Mouse (Mus musculus): ENCODE measurements at regions not wholly inside any gene's neighbourhood (a gene's known extent, or its start where the extent isn't known, plus 50 kb on each side); places are given as distances from the start of the nearest gene placed in this dataset.

DNA sequence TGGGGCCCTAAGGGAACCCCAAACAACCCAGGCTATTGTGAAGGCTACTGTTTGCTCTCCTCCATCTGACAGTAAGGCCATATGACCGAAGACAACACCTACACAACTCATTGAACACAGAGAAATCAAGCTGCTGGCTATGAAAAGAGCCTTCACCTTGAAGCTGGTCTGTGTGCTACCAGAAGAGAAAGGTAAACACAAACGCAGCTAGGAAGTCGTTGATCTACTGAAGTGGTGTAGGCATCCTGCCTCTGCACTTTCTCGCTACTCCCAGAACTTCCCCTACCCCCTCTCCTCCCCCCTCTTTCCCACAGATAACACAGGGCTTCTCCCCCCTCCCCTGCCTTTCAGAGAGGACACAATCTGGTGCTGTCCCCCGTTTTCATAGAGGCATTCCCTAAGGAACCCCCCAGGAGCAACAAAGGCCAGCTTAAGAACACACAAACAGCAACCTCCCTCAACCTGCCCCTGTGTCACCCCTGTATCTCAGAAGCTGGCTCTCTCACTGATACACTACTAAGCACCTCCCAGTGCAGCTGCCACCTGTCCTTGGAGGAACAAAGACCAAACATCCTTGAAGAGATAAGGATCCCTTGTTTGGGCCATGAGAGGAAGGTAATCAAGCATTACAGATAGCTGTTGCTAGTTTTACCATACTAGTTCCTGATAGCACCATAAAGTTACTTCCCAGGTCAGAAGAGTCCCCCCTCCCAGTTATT, 368.2 kb upstream of the Pkdcc start:
- Histone ChIP-seq H3K27me3 (replicated peaks) (no peaks in the 10 kb centered on the region), H3K79me2 (replicated peaks; ENCODE audit: control insufficient read depth, extremely low read depth, insufficient read depth, poor library complexity, severe bottlenecking) (no peaks in the 10 kb centered on the region), H3K9ac (ENCODE audit: insufficient read depth, low read depth) (no peak overlapping the region), H3K27ac (ENCODE audit: insufficient read depth, low read depth) (no peak overlapping the region), H3K4me3 (replicated peaks in 1 of 3; ENCODE audit: low read depth in 2 of 3, low read length in 2 of 3, poor library complexity in 1 of 3) (no peak overlapping the region), H3K4me1 (ENCODE audit: control insufficient read depth in 1 of 2, insufficient read depth in 2 of 2) (no peaks in the 10 kb centered on the region), H3K36me3 (replicated peaks in 1 of 2; ENCODE audit: control insufficient read depth in 1 of 2, insufficient read depth in 1 of 2, low read length in 1 of 2) (no peaks in the 10 kb centered on the region), H3K9me3 (replicated peaks; ENCODE audit: low read length) (peaks cover 2% of the 10 kb centered on the region), H3K4me2 (ENCODE audit: insufficient read depth, low read depth, poor library complexity, severe bottlenecking) (no peak overlapping the region)
- in situ Hi-C loops (cut with MboI; ENCODE audit: low pct_ligation_motif_present, low pct_unique_long_range_greater_than_20kb, low sequenced_read_pairs), result no loop called here
- no peak for TF ChIP-seq NRF1 (IDR thresholded peaks at IDR 0.05; ENCODE audit: low read depth, low read length)
- no peak for TF ChIP-seq RAD21 (IDR thresholded peaks at IDR 0.05; ENCODE audit: low read depth, low read length)
- TF ChIP-seq NELFE (IDR thresholded peaks at IDR 0.05; ENCODE audit: low read depth, low read length), result no peak
- no peak for DNase-seq (ENCODE audit: extremely low read depth)
- dilution Hi-C loops (cut with MboI; ENCODE audit: extremely low pct_ligation_motif_present, extremely low pct_unique_long_range_greater_than_20kb, low sequenced_read_pairs), result no loop called here

DNA sequence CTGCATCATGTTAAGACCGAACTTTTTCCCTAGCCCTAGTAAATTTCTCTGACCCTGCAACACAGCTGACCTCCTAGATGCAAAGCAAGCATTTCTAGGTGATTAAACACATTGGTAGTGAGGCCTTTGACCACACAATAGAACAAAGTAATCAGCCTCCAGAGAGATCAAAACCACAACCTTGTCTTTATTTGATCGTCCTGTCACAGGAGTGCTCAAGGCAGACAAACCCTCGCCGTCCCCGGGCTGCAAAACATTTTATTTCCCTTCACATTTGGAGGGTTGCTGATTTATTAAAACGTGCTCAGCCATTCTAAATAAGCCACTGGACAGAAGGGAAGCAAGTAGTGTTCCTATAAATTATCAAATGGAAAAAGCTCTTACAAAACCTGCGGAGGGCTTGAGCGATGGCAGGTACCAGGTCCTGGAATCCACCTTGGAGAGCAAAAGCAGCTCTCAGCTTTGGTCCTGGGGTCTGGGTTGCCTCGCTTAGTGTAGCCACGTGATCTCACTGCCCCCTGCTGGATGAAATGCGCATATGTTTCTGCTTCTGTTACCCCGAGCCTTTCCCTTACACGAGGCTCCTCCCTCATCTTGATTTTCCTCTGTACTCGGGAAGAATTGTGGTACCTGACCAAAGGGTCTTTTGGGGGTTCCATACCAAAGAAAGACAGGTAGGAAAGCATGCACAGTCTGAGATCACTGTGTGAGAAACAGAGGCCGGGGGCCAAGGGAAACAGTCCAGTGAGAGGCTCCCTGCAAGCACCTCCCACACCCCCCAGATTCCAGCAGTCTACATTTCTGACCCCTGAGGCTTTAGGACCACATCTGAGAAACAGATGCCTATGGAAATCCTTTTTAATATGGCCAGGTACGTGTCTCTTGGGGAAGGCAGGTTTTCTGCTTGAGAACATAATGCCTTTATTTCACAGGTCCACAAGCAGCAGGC, 357.6 kb upstream of the Pkdcc start:
- peaks cover 5% of the 10 kb centered on the region for H3K27me3 ChIP-seq (replicated peaks)
- in situ Hi-C loops (cut with MboI; ENCODE audit: low pct_ligation_motif_present, low pct_unique_long_range_greater_than_20kb, low sequenced_read_pairs), result no loop called here
- no peak overlapping the region for H3K4me3 ChIP-seq (replicated peaks in 1 of 3; ENCODE audit: low read depth in 2 of 3, low read length in 2 of 3, poor library complexity in 1 of 3)
- no peak overlapping the region for H3K27ac ChIP-seq (ENCODE audit: insufficient read depth, low read depth)
- dilution Hi-C loops (cut with MboI; ENCODE audit: extremely low pct_ligation_motif_present, extremely low pct_unique_long_range_greater_than_20kb, low sequenced_read_pairs), result no loop called here
- H3K79me2 ChIP-seq (replicated peaks; ENCODE audit: control insufficient read depth, extremely low read depth, insufficient read depth, poor library complexity, severe bottlenecking), result no peaks in the 10 kb centered on the region
- peak overlapping the region; percentile 98 for H3K4me2 ChIP-seq (ENCODE audit: insufficient read depth, low read depth, poor library complexity, severe bottlenecking)
- H3K9ac ChIP-seq (ENCODE audit: insufficient read depth, low read depth), result no peak overlapping the region
- DNase-seq (ENCODE audit: extremely low read depth), result peak; percentile 73
- H3K4me1 ChIP-seq (ENCODE audit: control insufficient read depth in 1 of 2, insufficient read depth in 2 of 2), result no peaks in the 10 kb centered on the region
- H3K9me3 ChIP-seq (replicated peaks; ENCODE audit: low read length), result no peaks in the 10 kb centered on the region
- no peak for TF ChIP-seq ETS1 (conservative IDR thresholded peaks at IDR 0.05; ENCODE audit: low read depth, low read length)
- peak; percentile 85 for TF ChIP-seq RAD21 (IDR thresholded peaks at IDR 0.05; ENCODE audit: low read depth, low read length)
- TF ChIP-seq SMC3 (IDR thresholded peaks at IDR 0.05; ENCODE audit: low read depth, low read length), result peak; percentile 82
- TF ChIP-seq MAX (IDR thresholded peaks at IDR 0.05; ENCODE audit: low read length), result peak; percentile 63; the same call in 1 of the 2 replicates
- TF ChIP-seq CTCF (conservative IDR thresholded peaks at IDR 0.05 in 1 of 2, IDR thresholded peaks at IDR 0.05 in 1 of 2; ENCODE audit: low read depth in 2 of 2, low read length in 2 of 2), result peak; percentile 76 to 78
- TF ChIP-seq ZC3H11A (IDR thresholded peaks at IDR 0.05; ENCODE audit: low read depth, low read length), result peak; percentile 72
- no peak for TF ChIP-seq ZNF384 (IDR thresholded peaks at IDR 0.05; ENCODE audit: low read depth, low read length)
- H3K36me3 ChIP-seq (replicated peaks in 1 of 2; ENCODE audit: control insufficient read depth in 1 of 2, insufficient read depth in 1 of 2, low read length in 1 of 2), result no peaks in the 10 kb centered on the region

DNA sequence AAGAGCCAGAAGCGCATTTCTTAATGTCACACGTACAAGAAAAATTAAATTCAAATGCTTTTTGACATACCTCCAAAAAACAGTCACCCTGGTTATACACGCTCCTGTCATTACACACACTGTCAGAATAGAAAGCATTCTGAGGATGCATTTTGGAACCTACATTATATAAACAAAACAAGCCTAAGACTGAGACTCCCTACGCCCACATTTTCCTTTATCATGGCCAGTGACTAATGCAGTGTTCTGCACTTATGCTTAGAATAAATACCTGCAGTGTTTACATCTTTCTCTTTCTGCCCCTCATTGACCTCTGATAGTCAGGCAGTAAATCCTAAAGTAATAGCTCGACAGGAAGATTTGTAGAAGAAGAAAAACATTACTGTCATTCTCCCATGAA, 354.7 kb upstream of the Pkdcc start:
- Histone ChIP-seq H3K9me3 (replicated peaks; ENCODE audit: low read length) (no peaks in the 10 kb centered on the region), H3K36me3 (replicated peaks in 1 of 2; ENCODE audit: control insufficient read depth in 1 of 2, insufficient read depth in 1 of 2, low read length in 1 of 2) (no peaks in the 10 kb centered on the region), H3K27me3 (replicated peaks) (peaks cover 7% of the 10 kb centered on the region), H3K4me3 (replicated peaks in 1 of 3; ENCODE audit: low read depth in 2 of 3, low read length in 2 of 3, poor library complexity in 1 of 3) (no peak overlapping the region), H3K4me1 (ENCODE audit: control insufficient read depth in 1 of 2, insufficient read depth in 2 of 2) (no peaks in the 10 kb centered on the region), H3K9ac (ENCODE audit: insufficient read depth, low read depth) (no peak overlapping the region), H3K27ac (ENCODE audit: insufficient read depth, low read depth) (no peak overlapping the region), H3K79me2 (replicated peaks; ENCODE audit: control insufficient read depth, extremely low read depth, insufficient read depth, poor library complexity, severe bottlenecking) (no peaks in the 10 kb centered on the region), H3K4me2 (ENCODE audit: insufficient read depth, low read depth, poor library complexity, severe bottlenecking) (no peak overlapping the region)
- no peak for DNase-seq (ENCODE audit: extremely low read depth)
- in situ Hi-C loops (cut with MboI; ENCODE audit: low pct_ligation_motif_present, low pct_unique_long_range_greater_than_20kb, low sequenced_read_pairs) (no loop called here), dilution Hi-C loops (cut with MboI; ENCODE audit: extremely low pct_ligation_motif_present, extremely low pct_unique_long_range_greater_than_20kb, low sequenced_read_pairs) (no loop called here)
- TF ChIP-seq USF1 (IDR thresholded peaks at IDR 0.05; ENCODE audit: low read depth, low read length) (no peak), NELFE (IDR thresholded peaks at IDR 0.05; ENCODE audit: low read depth, low read length) (no peak), SIN3A (IDR thresholded peaks at IDR 0.05; ENCODE audit: low read length) (no peak), POLR2AphosphoS2 (IDR thresholded peaks at IDR 0.05; ENCODE audit: low read depth, low read length) (no peak), ZKSCAN1 (IDR thresholded peaks at IDR 0.05; ENCODE audit: borderline replicate concordance, low read depth, low read length) (no peak), TCF12 (IDR thresholded peaks at IDR 0.05; ENCODE audit: low read depth, low read length) (no peak), MXI1 (IDR thresholded peaks at IDR 0.05; ENCODE audit: low read depth, low read length) (no peak), ZNF384 (IDR thresholded peaks at IDR 0.05; ENCODE audit: low read depth, low read length) (no peak), IRF4 (IDR thresholded peaks at IDR 0.05; ENCODE audit: low read depth, low read length) (no peak), ZC3H11A (IDR thresholded peaks at IDR 0.05; ENCODE audit: low read depth, low read length) (no peak), KAT2A (IDR thresholded peaks at IDR 0.05; ENCODE audit: insufficient replicate concordance, low read length) (no peak), USF2 (conservative IDR thresholded peaks at IDR 0.05; ENCODE audit: low read depth, low read length) (no peak), JUND (conservative IDR thresholded peaks at IDR 0.05; ENCODE audit: low read depth, low read length) (no peak), ELF1 (IDR thresholded peaks at IDR 0.05; ENCODE audit: low read depth, low read length) (no peak)

Data from CH12.LX (cell line).